Mouse (Mus musculus) lung, embryonic 14.5 days (tissue): ENCODE results near the gene Ccdc158. TPM values are rescaled to one million over a fixed set of nuclear protein-coding genes. Genes with fewer than 3 reads are reported as not detected.

Experiments
- ATAC-seq: fragments of 200-750 bp; cut with Nextera tagmentation; 2 replicates; pipeline ENCODE4 v1.8.0; 2017; ENCODE audit warnings: mild to moderate bottlenecking, moderate TSS enrichment, moderate library complexity; ENCODE audit not compliant: insufficient read depth
- DNase-seq: peaks from one replicate; pipeline ENCODE4 v3.0.0-alpha.2; 2015
- H3K27ac ChIP-seq: fragments of 300-500 bp; sonication (generic); 2 replicates; pipeline ENCODE4 v1.5.1; 2014; ENCODE audit warnings: low read depth, mild to moderate bottlenecking, moderate library complexity
- H3K27me3 ChIP-seq: fragments of 300-500 bp; sonication (generic); 2 replicates; pipeline ENCODE4 v1.6.1; 2014; ENCODE audit warnings: low read length, control low read depth; ENCODE audit not compliant: insufficient read depth
- H3K36me3 ChIP-seq: fragments of 300-500 bp; sonication (generic); 2 replicates; pipeline ENCODE4 v1.6.1; 2014; ENCODE audit warnings: control low read depth; ENCODE audit not compliant: insufficient read depth
- H3K4me1 ChIP-seq: fragments of 300-500 bp; sonication (generic); 2 replicates; pipeline ENCODE4 v1.6.1; 2014; ENCODE audit warnings: antibody characterized with exemption, control low read depth; ENCODE audit not compliant: insufficient read depth
- H3K4me2 ChIP-seq: fragments of 300-500 bp; sonication (generic); 2 replicates; pipeline ENCODE4 v1.6.1; 2014; ENCODE audit warnings: mild to moderate bottlenecking
- H3K4me3 ChIP-seq: fragments of 300-500 bp; sonication (generic); 2 replicates; pipeline ENCODE4 v1.5.1; 2014; ENCODE audit warnings: low read depth, low read length
- H3K9ac ChIP-seq: fragments of 300-500 bp; sonication (generic); 2 replicates; pipeline ENCODE4 v1.6.1; 2014
- H3K9me3 ChIP-seq: fragments of 300-500 bp; sonication (generic); 2 replicates; pipeline ENCODE4 v1.6.1; 2016; ENCODE audit warnings: low read depth, low read length, control low read depth
- CTCF ChIP-seq: IDR thresholded peaks from 2 replicates; pipeline ENCODE4 v1.5.1; 2016; ENCODE audit warnings: antibody characterized with exemption, low read depth
- WGBS: fragments of 180-500 bp; shearing (Covaris S2); extraction: QIAGEN DNeasy Blood & Tissue Kit; methylation state at CpG from one replicate; pipeline ENCODE4 v1.1.7; 2014; 5-methylcytosine and 5-hydroxymethylcytosine counted together
- polyA plus RNA-seq: library from polyadenylated mRNA; unstranded; fragments of >200 nt; fragmentation: Nextera tagmentation; extraction: Ambion mirVana; gene quantifications from 2 replicates; pipeline ENCODE4 v1.2.1, GENCODE M21; 2014

Gene Ccdc158
- polyA plus RNA-seq, 1 experiment from 2014 or later, result 2.3 TPM

- ATAC-seq, result no peak
Measured at GRCm38 (mm10) chr5:92688124-92688523, 13.1 kb upstream of the Ccdc158 start.

GRCm38 (mm10) chr5:92684715-92685460 lies 9.8 kb upstream of the Ccdc158 start:
- H3K4me3 ChIP-seq, result no peak overlapping the region
- H3K4me2 ChIP-seq, result 0 out of 2 replicates have a peak overlapping the region, but pooled peaks have one; percentile 12
- TF ChIP-seq CTCF, result no peak

More at GRCm38 (mm10) chr5:92688124-92688523, 13.1 kb upstream of the Ccdc158 start:
- no peak for DNase-seq
- Histone ChIP-seq H3K27ac (no peak overlapping the region), H3K36me3 (no peaks in the 10 kb centered on the region), H3K27me3 (no peaks in the 10 kb centered on the region), H3K4me3 (no peak overlapping the region), H3K4me2 (no peak overlapping the region), H3K9ac (no peak overlapping the region), H3K9me3 (no peaks in the 10 kb centered on the region), H3K4me1 (no peaks in the 10 kb centered on the region)
- WGBS, result 80% methylated on average over 5 of the region's 5 CpGs
- TF ChIP-seq CTCF, result no peak

GRCm38 (mm10) chr5:92683871-92684475 lies 8.9 kb upstream of the Ccdc158 start:
- Histone ChIP-seq H3K4me2 (peak overlapping the region; percentile 95), H3K27me3 (peaks cover 6% of the 10 kb centered on the region), H3K9ac (peak overlapping the region; percentile 50; the same call in 1 of the 2 replicates), H3K9me3 (no peaks in the 10 kb centered on the region), H3K36me3 (no peaks in the 10 kb centered on the region), H3K27ac (no peak overlapping the region), H3K4me1 (peaks cover 5% of the 10 kb centered on the region; the same call in 1 of the 2 replicates), H3K4me3 (peak overlapping the region; percentile 48)
- 29% methylated on average over 9 of the region's 9 CpGs for WGBS
- no peak for TF ChIP-seq CTCF
- DNase-seq (no peak), ATAC-seq (no peak)

More at GRCm38 (mm10) chr5:92684715-92685460, 9.8 kb upstream of the Ccdc158 start:
- 94% methylated on average over 16 of the region's 16 CpGs for WGBS
- no peaks in the 10 kb centered on the region for H3K9me3 ChIP-seq
- H3K36me3 ChIP-seq, result no peaks in the 10 kb centered on the region
- H3K27ac ChIP-seq, result no peak overlapping the region
- peaks cover 5% of the 10 kb centered on the region; the same call in 1 of the 2 replicates for H3K4me1 ChIP-seq
- peaks cover 6% of the 10 kb centered on the region for H3K27me3 ChIP-seq
- ATAC-seq (no peak), DNase-seq (no peak)
- H3K9ac ChIP-seq, result no peak overlapping the region

DNA sequence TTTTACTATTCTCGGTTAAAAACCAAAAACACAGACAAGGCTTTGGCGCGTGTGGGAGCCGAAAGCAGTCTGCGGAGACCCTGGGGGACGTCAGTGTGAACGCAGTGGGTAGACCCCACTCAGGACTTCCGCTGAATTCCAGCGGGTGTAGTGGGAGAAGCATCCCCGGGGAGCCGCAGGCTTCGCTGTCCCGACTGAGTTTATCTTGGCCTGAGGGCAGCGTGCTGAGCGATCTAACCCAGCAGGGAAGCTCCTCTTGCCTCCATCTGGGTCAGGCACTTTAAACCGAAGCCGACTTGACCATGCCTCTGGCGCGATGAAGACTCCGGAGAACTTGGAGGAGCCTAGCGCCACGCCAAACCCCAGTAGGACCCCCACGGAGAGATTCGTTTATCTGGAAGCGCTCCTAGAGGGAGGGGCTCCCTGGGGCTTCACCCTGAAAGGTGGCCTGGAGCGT lies 8.3 kb upstream of the Ccdc158 start, which contains the start of gene Shroom3:
TSS of gene Shroom3 (plus strand) at position 85 of the 457 bp plus-strand sequence.
- Histone ChIP-seq H3K27me3 (peaks cover 6% of the 10 kb centered on the region), H3K27ac (peak within 1 kb of the TSS; percentile 60), H3K36me3 (no peaks in the 10 kb centered on the region), H3K4me3 (peak within 1 kb of the TSS; percentile 48), H3K4me2 (peak within 1 kb of the TSS; percentile 95), H3K9ac (peak within 1 kb of the TSS; percentile 50), H3K9me3 (no peaks in the 10 kb centered on the region), H3K4me1 (peaks cover 5% of the 10 kb centered on the region; the same call in 1 of the 2 replicates)
- DNase-seq, result peak; percentile 77
- no peak for TF ChIP-seq CTCF
- peak; percentile 41; the same call in 1 of the 2 replicates for ATAC-seq
- WGBS, result under 1% methylated on average over 26 of the region's 26 CpGs

DNA sequence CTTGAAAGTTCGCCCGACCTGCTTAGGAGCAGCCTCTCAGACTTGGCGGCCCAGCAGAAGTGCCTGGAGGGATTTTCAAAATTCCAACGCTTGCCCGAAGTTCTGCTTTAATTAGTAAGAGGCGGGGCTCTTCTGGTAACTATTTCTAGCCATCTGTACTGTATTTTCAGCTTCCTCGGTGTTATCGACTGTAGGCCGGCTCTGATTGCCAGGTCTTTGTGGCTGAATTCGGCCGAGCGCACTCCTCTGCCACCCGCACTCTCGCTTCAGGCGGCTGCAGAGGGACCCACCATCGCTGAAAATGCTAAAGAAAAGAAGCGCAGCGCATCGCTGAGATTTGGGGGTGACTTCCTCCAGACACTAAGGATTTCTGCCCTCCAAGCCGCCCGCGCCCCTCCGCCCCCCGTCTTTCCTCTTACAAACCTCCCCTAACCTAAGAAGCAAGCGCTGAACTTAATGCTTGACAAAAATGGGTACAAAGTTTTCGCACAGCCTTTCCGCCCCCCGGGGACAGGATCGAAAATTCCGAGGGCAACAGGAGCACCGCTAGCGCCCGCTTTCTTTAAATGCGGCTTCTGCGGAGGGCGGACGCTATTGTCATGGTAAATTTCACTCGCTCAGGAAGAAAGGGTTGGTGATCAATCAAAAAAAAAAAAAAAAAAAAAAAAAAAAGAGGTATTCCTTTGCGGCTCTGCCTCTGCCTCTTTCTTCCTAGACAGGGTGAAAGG lies 7.7 kb upstream of the Ccdc158 start:
- H3K36me3 ChIP-seq, result no peaks in the 10 kb centered on the region
- peak overlapping the region; percentile 50 for H3K9ac ChIP-seq
- peaks cover 5% of the 10 kb centered on the region; the same call in 1 of the 2 replicates for H3K4me1 ChIP-seq
- H3K27ac ChIP-seq, result peak overlapping the region; percentile 60
- no peak for TF ChIP-seq CTCF
- H3K9me3 ChIP-seq, result no peaks in the 10 kb centered on the region
- peak overlapping the region; percentile 48 for H3K4me3 ChIP-seq
- DNase-seq (peak; percentile 71), ATAC-seq (peak; percentile 33; the same call in 1 of the 2 replicates)
- H3K4me2 ChIP-seq, result peak overlapping the region; percentile 95
- peaks cover 6% of the 10 kb centered on the region for H3K27me3 ChIP-seq
- WGBS, result 2% methylated on average over 39 of the region's 39 CpGs

GRCm38 (mm10) chr5:92681861-92682260 lies 6.8 kb upstream of the Ccdc158 start:
- no peak for ATAC-seq
- Histone ChIP-seq H3K9me3 (no peaks in the 10 kb centered on the region), H3K27ac (no peak overlapping the region), H3K9ac (no peak overlapping the region), H3K4me2 (no peak overlapping the region), H3K27me3 (peaks cover 6% of the 10 kb centered on the region), H3K4me3 (no peak overlapping the region), H3K4me1 (peaks cover 5% of the 10 kb centered on the region; the same call in 1 of the 2 replicates), H3K36me3 (no peaks in the 10 kb centered on the region)
- DNase-seq, result no peak
- WGBS, result 91% methylated on average over 10 of the region's 10 CpGs
- no peak for TF ChIP-seq CTCF
